Mouse (Mus musculus): ENCODE measurements around the gene Vamp4. TPM values are rescaled to one million over a fixed set of nuclear protein-coding genes. Genes with fewer than 3 reads are reported as not detected.
A peak's percentile ranks its signal among the peaks of the same experiment; 100 is the strongest.
"Not testable (repeated sequence)": the region's sequence is repeated elsewhere in the genome, so short reads cannot be mapped to it uniquely, and the experiment has no call there.

The Vamp4 gene
- total RNA-seq, 2 experiments from 2014 or later = 97.6 to 98.3 TPM

GRCm38 (mm10) chr1:162575098-162575497 lies 4.8 kb downstream of the Vamp4 start:
- intact Hi-C loops (cut with DNase I) = no loop called here
- no peak for DNase-seq (ENCODE audit: low spot score in 2 of 2)

- intact Hi-C loops (cut with DNase I) = no loop called here
- DNase-seq (ENCODE audit: low spot score in 2 of 2) = no peak
These were observed 12.6 kb downstream of the Vamp4 start for GRCm38 (mm10) chr1:162582884-162583283.

GRCm38 (mm10) chr1:162586282-162586681 lies 16.0 kb downstream of the Vamp4 start:
- intact Hi-C loops (cut with DNase I) = no loop called here
- no peak for DNase-seq (ENCODE audit: low spot score in 2 of 2)

GRCm38 (mm10) chr1:162588606-162589005 lies 18.3 kb downstream of the Vamp4 start:
- no peak for DNase-seq (ENCODE audit: low spot score in 2 of 2)

GRCm38 (mm10) chr1:162589443-162589842 lies 19.1 kb downstream of the Vamp4 start:
- intact Hi-C loops (cut with DNase I) = no loop called here
- peak; percentile 21 to 38 for DNase-seq (ENCODE audit: low spot score in 2 of 2)

More at GRCm38 (mm10) chr1:162588606-162589005, 18.3 kb downstream of the Vamp4 start:
- intact Hi-C loops (cut with DNase I) = no loop called here

GRCm38 (mm10) chr1:162590415-162590997 lies 20.2 kb downstream of the Vamp4 start:
- intact Hi-C loops (cut with DNase I) = loop anchor here (5.0 kb wide), 1 partner anchor 77 kb away; no protein-coding TSS in a partner anchor
- no peak for DNase-seq (ENCODE audit: low spot score in 2 of 2)

GRCm38 (mm10) chr1:162597379-162598102 lies 27.2 kb downstream of the Vamp4 start:
- intact Hi-C loops (cut with DNase I) = no loop called here
- no peak for DNase-seq (ENCODE audit: low spot score in 2 of 2)

- no peak for DNase-seq (ENCODE audit: low spot score in 2 of 2)
- intact Hi-C loops (cut with DNase I) = no loop called here
These were observed 29.3 kb downstream of the Vamp4 start for GRCm38 (mm10) chr1:162599617-162600016.

- DNase-seq (ENCODE audit: low spot score in 2 of 2) = no peak
- intact Hi-C loops (cut with DNase I) = no loop called here
These were observed 31.0 kb downstream of the Vamp4 start for GRCm38 (mm10) chr1:162601288-162601687.

GRCm38 (mm10) chr1:162608127-162608526 lies 37.8 kb downstream of the Vamp4 start:
- no peak for DNase-seq (ENCODE audit: low spot score in 2 of 2)
- intact Hi-C loops (cut with DNase I) = no loop called here

- no peak for DNase-seq (ENCODE audit: low spot score in 2 of 2)
- intact Hi-C loops (cut with DNase I) = no loop called here
These were observed 39.4 kb downstream of the Vamp4 start for GRCm38 (mm10) chr1:162609633-162610250.

GRCm38 (mm10) chr1:162611191-162611590 lies 40.9 kb downstream of the Vamp4 start:
- no peak for DNase-seq (ENCODE audit: low spot score in 2 of 2)
- intact Hi-C loops (cut with DNase I) = no loop called here

GRCm38 (mm10) chr1:162615511-162615910 lies 45.2 kb downstream of the Vamp4 start:
- DNase-seq (ENCODE audit: low spot score in 2 of 2) = peak; percentile 27 to 86

GRCm38 (mm10) chr1:162620487-162620886 lies 50.2 kb downstream of the Vamp4 start:
- intact Hi-C loops (cut with DNase I) = no loop called here

More at GRCm38 (mm10) chr1:162615511-162615910, 45.2 kb downstream of the Vamp4 start:
- intact Hi-C loops (cut with DNase I) = no loop called here

GRCm38 (mm10) chr1:162623895-162624294 lies 53.6 kb downstream of the Vamp4 start:
- intact Hi-C loops (cut with DNase I) = no loop called here
- no peak for DNase-seq (ENCODE audit: low spot score in 2 of 2)

More at GRCm38 (mm10) chr1:162620487-162620886, 50.2 kb downstream of the Vamp4 start:
- DNase-seq (ENCODE audit: low spot score in 2 of 2) = no peak

- intact Hi-C loops (cut with DNase I) = no loop called here
- DNase-seq (ENCODE audit: low spot score in 2 of 2) = peak; percentile 17 to 23
These were observed 54.9 kb downstream of the Vamp4 start for GRCm38 (mm10) chr1:162625229-162625628.

- intact Hi-C loops (cut with DNase I); DNase-seq (ENCODE audit: low spot score in 2 of 2): not testable (repeated sequence)
These were observed 57.5 kb downstream of the Vamp4 start for GRCm38 (mm10) chr1:162627821-162628220.

- intact Hi-C loops (cut with DNase I) = not testable (repeated sequence)
These were observed 58.0 kb downstream of the Vamp4 start for GRCm38 (mm10) chr1:162628326-162628725.

GRCm38 (mm10) chr1:162635291-162635931 lies 65.1 kb downstream of the Vamp4 start:
- DNase-seq (ENCODE audit: low spot score in 2 of 2); intact Hi-C loops (cut with DNase I): not testable (repeated sequence)

More at GRCm38 (mm10) chr1:162628326-162628725, 58.0 kb downstream of the Vamp4 start:
- DNase-seq (ENCODE audit: low spot score in 2 of 2) = not testable (repeated sequence)

GRCm38 (mm10) chr1:162636516-162636915 lies 66.2 kb downstream of the Vamp4 start:
- intact Hi-C loops (cut with DNase I) = no loop called here
- DNase-seq (ENCODE audit: low spot score in 2 of 2) = no peak
